ENCODE assay signal across 18 mouse cellular contexts in the genomic region with DNA sequence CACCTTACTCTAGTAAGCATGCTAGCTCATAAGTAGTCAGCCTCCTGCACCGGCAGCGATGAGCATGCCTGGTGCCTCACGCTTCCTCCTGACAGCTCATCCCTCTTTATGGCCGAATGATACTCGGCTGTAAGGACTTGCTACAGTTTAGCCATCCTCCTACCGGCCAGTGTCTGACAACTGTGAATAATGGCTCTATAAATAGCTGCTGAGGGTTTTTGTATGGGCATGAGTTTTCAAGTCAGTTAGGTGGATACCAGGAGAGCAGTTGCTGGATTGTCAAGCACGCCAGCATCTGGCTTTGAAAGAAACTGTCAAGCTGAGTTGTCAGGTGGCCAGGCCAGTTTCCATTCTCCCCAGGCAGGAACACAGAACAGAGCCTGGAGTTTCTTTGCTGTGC. TPM values are rescaled to one million over a fixed set of nuclear protein-coding genes. Genes with fewer than 3 reads are reported as not detected.
DNase-seq lines count a peak whose midpoint lies in the region; ATAC-seq and TF ChIP-seq lines count a peak whose summit lies in the region.
"Had no signal": no experiment of that assay in that cellular context is flagged by ENCODE, and none has a peak within 500 bp of the region (broad histone marks: within the 10 kb centered on the region; RNA-seq: fewer than 3 reads in every experiment).

No protein-coding gene starts in this region.

- ATAC-seq in heart, postnatal 0 days (ENCODE audit: insufficient read depth, low read depth), result peak; percentile 36; the same call in 1 of the 2 replicates
- no peak for ATAC-seq in heart, embryonic 11.5 days (replicated peaks; ENCODE audit: insufficient number of reproducible peaks, low FRiP score, low TSS enrichment)
- peak; percentile 40; the same call in 1 of the 2 replicates for ATAC-seq in hindbrain, embryonic 16.5 days
- ATAC-seq in kidney, embryonic 16.5 days (ENCODE audit: low FRiP score, low TSS enrichment), result no peak
- ATAC-seq: intestine, embryonic 16.5 days had no signal

- H3K4me3 ChIP-seq in heart, postnatal 0 days (ENCODE audit: low read depth, low read length), result no peak overlapping the region
- no peak overlapping the region for H3K4me3 ChIP-seq in heart, embryonic 11.5 days (ENCODE audit: low read depth, low read length)
- H3K4me3 ChIP-seq in hindbrain, embryonic 16.5 days (ENCODE audit: low read length), result no peak overlapping the region
- no peak overlapping the region for H3K4me3 ChIP-seq in kidney, embryonic 16.5 days (ENCODE audit: low read length)
- H3K4me3 ChIP-seq: embryonic facial prominence, embryonic 12.5 days had no signal

- H3K36me3 ChIP-seq in heart, postnatal 0 days (replicated peaks; ENCODE audit: control insufficient read depth, insufficient read depth, low read length), result no peaks in the 10 kb centered on the region
- no peaks in the 10 kb centered on the region for H3K36me3 ChIP-seq in heart, embryonic 11.5 days (ENCODE audit: control insufficient read depth, insufficient read depth, low read length)
- no peaks in the 10 kb centered on the region for H3K36me3 ChIP-seq in hindbrain, embryonic 16.5 days (ENCODE audit: control insufficient read depth, insufficient read depth, low read length)
- H3K36me3 ChIP-seq in kidney, embryonic 16.5 days (ENCODE audit: insufficient read depth, low read length), result no peaks in the 10 kb centered on the region
- H3K36me3 ChIP-seq: embryonic facial prominence, embryonic 12.5 days had no signal

- TF ChIP-seq CTCF in heart, postnatal 0 days (IDR thresholded peaks at IDR 0.05; ENCODE audit: low read depth), result peak; percentile 2; the same call in 1 of the 2 replicates

- no peak overlapping the region for H3K9ac ChIP-seq in heart, postnatal 0 days (replicated peaks; ENCODE audit: low read depth, low read length)
- H3K9ac ChIP-seq in heart, embryonic 11.5 days (ENCODE audit: low read depth, low read length), result no peak overlapping the region
- no peak overlapping the region for H3K9ac ChIP-seq in hindbrain, embryonic 16.5 days (ENCODE audit: low read depth, low read length)
- H3K9ac ChIP-seq in kidney, embryonic 16.5 days (replicated peaks; ENCODE audit: low read length), result no peak overlapping the region
- H3K9ac ChIP-seq: embryonic facial prominence, embryonic 12.5 days; lung, embryonic 14.5 days had no signal

- no peaks in the 10 kb centered on the region for H3K27me3 ChIP-seq in heart, postnatal 0 days (ENCODE audit: control insufficient read depth, insufficient read depth, low read length)
- H3K27me3 ChIP-seq in heart, embryonic 11.5 days (ENCODE audit: control insufficient read depth, insufficient read depth, low read length), result no peaks in the 10 kb centered on the region; the same call in 1 of the 2 replicates
- no peaks in the 10 kb centered on the region; the same call in 1 of the 2 replicates for H3K27me3 ChIP-seq in hindbrain, embryonic 16.5 days (replicated peaks; ENCODE audit: control insufficient read depth, insufficient read depth, low read length)
- 0 out of 2 replicates have a peak, but pooled peaks cover 2% of the 10 kb centered on the region for H3K27me3 ChIP-seq in kidney, embryonic 16.5 days (ENCODE audit: insufficient read depth, low read length)
- H3K27me3 ChIP-seq: embryonic facial prominence, embryonic 12.5 days had no signal

- no peak for TF ChIP-seq EP300 in heart, postnatal 0 days (IDR thresholded peaks at IDR 0.05; ENCODE audit: low read depth)

- DNase-seq in embryo, embryonic 10 days (ENCODE audit: low spot score), result peak; percentile 56
- DNase-seq in embryo, embryonic 9.5 days (ENCODE audit: extremely low spot score), result no peak
- DNase-seq in heart, postnatal 0 days (ENCODE audit: low spot score), result peak; percentile 36
- DNase-seq in brain, adult 2 months (ENCODE audit: low read depth, low spot score), result peak; percentile 57
- no peak for DNase-seq in cerebellum, adult 11-12 months
- DNase-seq: adrenal gland, postnatal 14 days; cerebellum, postnatal 14 days; kidney, postnatal 25 days; lung, embryonic 14.5 days; right cerebral cortex, adult 18-20 months had no signal

- H3K9me3 ChIP-seq in heart, postnatal 0 days (replicated peaks; ENCODE audit: control insufficient read depth, low read length), result no peaks in the 10 kb centered on the region
- no peaks in the 10 kb centered on the region for H3K9me3 ChIP-seq in heart, embryonic 11.5 days (replicated peaks; ENCODE audit: control insufficient read depth, low read length)
- H3K9me3 ChIP-seq in hindbrain, embryonic 16.5 days (ENCODE audit: control insufficient read depth, low read length), result no peaks in the 10 kb centered on the region
- H3K9me3 ChIP-seq in kidney, embryonic 16.5 days (ENCODE audit: low read length), result no peaks in the 10 kb centered on the region
- H3K9me3 ChIP-seq: embryonic facial prominence, embryonic 12.5 days had no signal

- WGBS in heart, postnatal 0 days, result 24% methylated on average over 7 of the region's 7 CpGs
- WGBS in heart, embryonic 11.5 days (ENCODE audit: insufficient replicate concordance), result 22% methylated on average over 7 of the region's 7 CpGs
- 27% methylated on average over 7 of the region's 7 CpGs for WGBS in hindbrain, embryonic 16.5 days
- WGBS in kidney, embryonic 16.5 days, result 8% methylated on average over 7 of the region's 7 CpGs

- no peak overlapping the region for H3K27ac ChIP-seq in heart, postnatal 0 days (ENCODE audit: low read depth)
- no peak overlapping the region for H3K27ac ChIP-seq in heart, embryonic 11.5 days (ENCODE audit: low read depth, low read length)
- H3K27ac ChIP-seq in hindbrain, embryonic 16.5 days (ENCODE audit: low read depth, low read length), result peak overlapping the region; percentile 20
- H3K27ac ChIP-seq in kidney, embryonic 16.5 days (ENCODE audit: low read length), result no peak overlapping the region
- H3K27ac ChIP-seq: embryonic facial prominence, embryonic 12.5 days; macrophage had no signal

- H3K4me2 ChIP-seq in heart, postnatal 0 days (ENCODE audit: low read depth, low read length), result no peak overlapping the region
- no peak overlapping the region for H3K4me2 ChIP-seq in heart, embryonic 11.5 days
- H3K4me2 ChIP-seq in hindbrain, embryonic 16.5 days (ENCODE audit: low read length), result no peak overlapping the region
- no peak overlapping the region for H3K4me2 ChIP-seq in kidney, embryonic 16.5 days (replicated peaks; ENCODE audit: low read depth, low read length)
- H3K4me2 ChIP-seq: embryonic facial prominence, embryonic 12.5 days; lung, embryonic 14.5 days had no signal

- H3K4me1 ChIP-seq in heart, postnatal 0 days (ENCODE audit: control insufficient read depth, insufficient read depth), result no peaks in the 10 kb centered on the region
- H3K4me1 ChIP-seq in heart, embryonic 11.5 days (ENCODE audit: control insufficient read depth, insufficient read depth, low read length), result peaks cover 9% of the 10 kb centered on the region
- H3K4me1 ChIP-seq in hindbrain, embryonic 16.5 days (ENCODE audit: control insufficient read depth, insufficient read depth, low read depth, low read length), result peaks cover 21% of the 10 kb centered on the region
- H3K4me1 ChIP-seq in kidney, embryonic 16.5 days (ENCODE audit: insufficient read depth, low read length), result 0 out of 2 replicates have a peak, but pooled peaks cover 5% of the 10 kb centered on the region

RNA-seq across cellular contexts. Expression of gene Rtl6, which starts 52.7 kb away (rescaled TPM):
- 6.0 and 9.6 TPM in 2 replicates for total RNA-seq in heart, postnatal 0 days (2014; rRNA removed; ENCODE audit: low replicate concordance)
- polyA plus RNA-seq in heart, postnatal 0 days (2015; fragmentation: Nextera tagmentation; extraction: Ambion mirVana), result 5.2 and 5.5 TPM in 2 replicates
- 6.4 and 8.9 TPM in 2 replicates for polyA plus RNA-seq in heart, embryonic 11.5 days (2014; fragmentation: Nextera tagmentation; extraction: Ambion mirVana)
- 54.8 and 66.4 TPM in 2 replicates for polyA plus RNA-seq in hindbrain, embryonic 16.5 days (2015; fragmentation: Nextera tagmentation; extraction: Ambion mirVana)
- polyA plus RNA-seq in kidney, embryonic 16.5 days (2015; fragmentation: Nextera tagmentation; extraction: Ambion mirVana), result 16.6 and 17.7 TPM in 2 replicates

RNA-seq across cellular contexts. Expression of gene Shisal1, which starts 58.0 kb away (rescaled TPM):
- total RNA-seq in heart, postnatal 0 days (2014; rRNA removed; ENCODE audit: low replicate concordance), result 0.23 and 0.46 TPM in 2 replicates
- polyA plus RNA-seq in heart, postnatal 0 days (2015; fragmentation: Nextera tagmentation; extraction: Ambion mirVana), result 0.08 and 0.18 TPM in 2 replicates
- polyA plus RNA-seq in heart, embryonic 11.5 days (2014; fragmentation: Nextera tagmentation; extraction: Ambion mirVana), result 0.34 and 0.66 TPM in 2 replicates
- polyA plus RNA-seq in hindbrain, embryonic 16.5 days (2015; fragmentation: Nextera tagmentation; extraction: Ambion mirVana), result 8.6 and 12.3 TPM in 2 replicates
- 1.9 and 2.0 TPM in 2 replicates for polyA plus RNA-seq in kidney, embryonic 16.5 days (2015; fragmentation: Nextera tagmentation; extraction: Ambion mirVana)
- total RNA-seq: CH12.LX; monocyte, adult 5-6 weeks had no signal
- polyA plus RNA-seq: macrophage had no signal

Comparison
In these comparisons a context has a peak if more than half of its experiments do, and no peak if none do; other contexts are left out.
1. DNase-seq: peak in embryo, embryonic 10 days (single experiment), heart, postnatal 0 days (single experiment) and brain, adult 2 months (single experiment); none in embryo, embryonic 9.5 days (single experiment) and cerebellum, adult 11-12 months (single experiment).
2. ATAC-seq: peak in heart, postnatal 0 days (single experiment) and hindbrain, embryonic 16.5 days (single experiment); none in heart, embryonic 11.5 days (single experiment) and kidney, embryonic 16.5 days (single experiment).